Mouse (Mus musculus): Measurements from ENCODE around the gene Olfr1094. TPM values are rescaled to one million over a fixed set of nuclear protein-coding genes. Genes with fewer than 3 reads are reported as not detected.

Olfr1094 gene
- not detected for total RNA-seq (2021)

DNA sequence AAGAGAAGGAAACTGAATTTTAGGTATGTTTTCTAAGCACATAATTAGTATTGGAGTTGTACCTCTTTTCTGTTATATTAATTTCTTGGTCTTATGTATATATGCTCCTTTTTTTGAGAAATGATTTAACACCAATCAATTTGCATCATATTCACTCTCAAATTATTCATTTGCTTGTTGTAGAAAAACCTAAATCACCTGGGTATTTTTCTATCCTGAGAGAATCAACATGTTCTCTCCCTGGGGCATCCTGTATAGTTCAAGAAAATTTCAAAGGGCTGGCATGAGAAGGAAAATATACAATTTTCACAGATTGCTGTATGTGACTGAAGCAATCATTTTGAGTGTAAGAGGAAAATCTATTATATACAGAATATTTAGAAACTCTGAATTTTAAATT lies at the start of gene Olfr1094:
Gene Olfr1094, plus strand, starts transcription at position 301 of the 400 bp plus-strand sequence.
- no peak for DNase-seq (ENCODE audit: extremely low spot score in 1 of 2, low spot score in 1 of 2)

DNA sequence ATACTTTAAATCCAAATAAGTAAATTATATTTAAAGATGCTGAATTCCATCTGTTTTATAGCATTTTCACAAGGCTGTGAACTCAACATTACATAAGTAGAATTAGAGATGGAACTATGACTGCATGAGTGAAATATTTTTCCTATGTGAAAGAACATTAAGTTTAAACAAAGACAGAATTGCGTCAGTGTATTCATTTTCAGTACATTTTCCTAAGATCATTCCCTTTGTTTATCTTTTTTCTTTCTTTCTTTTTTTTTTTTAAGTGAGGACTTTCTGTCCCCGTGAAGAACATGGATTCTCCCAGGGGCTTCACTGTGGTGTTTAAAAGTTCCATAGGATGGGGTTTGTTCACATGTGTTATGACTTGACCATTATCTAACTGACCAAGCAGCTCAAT lies 42.3 kb upstream of the Olfr1094 start, which contains the start of gene Olfr1093:
Gene Olfr1093, plus strand, starts transcription at position 301 of the 400 bp plus-strand sequence.
- no peak for DNase-seq (ENCODE audit: extremely low spot score in 1 of 2, low spot score in 1 of 2)

DNA sequence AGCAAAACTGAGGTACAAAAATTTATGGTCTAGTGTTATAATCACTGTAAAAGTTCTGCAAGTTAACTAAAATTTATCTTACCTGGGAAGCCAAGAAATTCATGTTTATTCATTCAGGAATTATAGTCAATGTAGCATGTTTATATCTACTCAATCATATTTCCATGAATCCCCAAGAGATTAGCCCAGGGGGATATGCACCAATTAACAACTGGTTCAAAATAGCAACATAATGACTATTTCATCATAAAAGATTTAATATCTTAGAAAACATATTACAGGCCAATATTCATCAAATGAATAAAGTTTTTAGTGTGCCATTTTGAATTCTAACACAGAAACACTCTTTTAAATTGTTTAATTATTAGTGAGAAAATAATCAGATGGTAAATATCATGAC lies 14.5 kb upstream of the Olfr1094 start, which contains the start of gene Olfr141:
Gene Olfr141, minus strand, starts transcription at position 101 of the 400 bp plus-strand sequence.
- no peak for DNase-seq (ENCODE audit: extremely low spot score in 1 of 2, low spot score in 1 of 2)

DNA sequence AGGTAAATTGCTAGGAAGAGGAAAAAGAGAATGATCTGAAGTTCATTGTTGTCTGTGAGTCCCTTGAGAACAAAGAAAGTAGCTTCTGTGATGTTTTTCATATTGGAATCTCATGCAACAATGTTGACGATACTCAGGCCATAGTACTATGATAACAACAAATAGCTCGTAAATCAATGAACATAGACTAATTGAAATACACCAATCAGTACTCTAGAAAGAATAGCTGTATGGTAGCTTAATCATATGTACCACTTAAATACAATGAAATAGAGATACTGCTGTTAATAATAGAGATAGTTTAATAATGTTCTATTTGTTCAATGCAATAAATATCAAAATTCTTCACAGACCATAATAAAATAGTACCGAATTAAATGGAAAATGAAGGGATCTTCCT lies 27.1 kb downstream of the Olfr1094 start, which contains the start of gene Olfr1095:
Gene Olfr1095, minus strand, starts transcription at position 101 of the 400 bp plus-strand sequence.
- DNase-seq (ENCODE audit: extremely low spot score in 1 of 2, low spot score in 1 of 2) = no peak

DNA sequence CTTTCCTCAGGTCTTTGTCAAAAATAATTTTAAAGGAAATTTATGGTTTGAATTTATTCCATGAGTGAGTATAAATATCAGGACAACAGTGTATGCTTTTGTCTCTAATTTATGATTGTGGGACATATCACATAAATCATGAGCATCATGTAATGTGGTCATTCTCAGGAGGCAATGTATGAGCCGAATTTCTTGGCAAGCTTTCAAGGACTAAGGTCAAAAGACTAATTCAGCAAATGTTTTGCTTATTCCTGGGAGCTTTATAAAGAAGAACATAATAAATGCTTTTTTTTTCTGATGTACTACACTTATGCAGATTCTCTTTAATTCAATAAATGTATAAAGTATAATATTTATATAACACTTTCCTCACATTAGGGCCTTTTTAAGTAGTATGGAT lies 50.2 kb downstream of the Olfr1094 start, which contains the start of gene Gm13723:
Gene Gm13723, minus strand, starts transcription at position 101 of the 400 bp plus-strand sequence.
- no peak for DNase-seq (ENCODE audit: extremely low spot score in 1 of 2, low spot score in 1 of 2)

Other genes starting within 250 kb of the Olfr1094 start
- gene Olfr1082, start 225.7 kb upstream of the Olfr1094 start, total RNA-seq (2021) = not detected
- not detected for gene Olfr1084, start 184.9 kb upstream of the Olfr1094 start, total RNA-seq (2021)
- not detected for gene Olfr1085, start 162.6 kb upstream of the Olfr1094 start, total RNA-seq (2021)
- not detected for gene Olfr1086, start 144.6 kb upstream of the Olfr1094 start, total RNA-seq (2021)
- not detected for gene Olfr1087, start 126.3 kb upstream of the Olfr1094 start, total RNA-seq (2021)
- gene Olfr1089, start 91.0 kb upstream of the Olfr1094 start, total RNA-seq (2021) = not detected
- gene Olfr1090, start 65.7 kb upstream of the Olfr1094 start, total RNA-seq (2021) = not detected
- not detected for gene Olfr1093, start 42.2 kb upstream of the Olfr1094 start, total RNA-seq (2021)
- not detected for gene Olfr141, start 14.6 kb upstream of the Olfr1094 start, total RNA-seq (2021)
- not detected for gene Olfr1095, start 27.0 kb downstream of the Olfr1094 start, total RNA-seq (2021)
- gene Gm13723, start 50.1 kb downstream of the Olfr1094 start, total RNA-seq (2021) = not detected
- gene Olfr1097, start 67.6 kb downstream of the Olfr1094 start, total RNA-seq (2021) = not detected
- gene Olfr1098, start 99.9 kb downstream of the Olfr1094 start, total RNA-seq (2021) = not detected
- gene Olfr1099, start 136.0 kb downstream of the Olfr1094 start, total RNA-seq (2021) = not detected
- gene Olfr1100, start 155.3 kb downstream of the Olfr1094 start, total RNA-seq (2021) = not detected
- not detected for gene Olfr1101, start 166.6 kb downstream of the Olfr1094 start, total RNA-seq (2021)
- gene Olfr1102, start 173.7 kb downstream of the Olfr1094 start, total RNA-seq (2021) = not detected
- gene Olfr1104, start 202.4 kb downstream of the Olfr1094 start, total RNA-seq (2021) = not detected
- gene Olfr1105, start 211.9 kb downstream of the Olfr1094 start, total RNA-seq (2021) = not detected
- not detected for gene Olfr1106, start 227.6 kb downstream of the Olfr1094 start, total RNA-seq (2021)